Mouse (Mus musculus) forebrain, postnatal 0 days (tissue): ENCODE data around the gene 4931428L18Rik. TPM values are rescaled to one million over a fixed set of nuclear protein-coding genes. Genes with fewer than 3 reads are reported as not detected.

ENCODE experiments used
- ATAC-seq: fragments of 200-750 bp; cut with Nextera tagmentation; 2 replicates; pipeline ENCODE4 v1.8.0; 2017; ENCODE audit warnings: mild to moderate bottlenecking, moderate library complexity
- DNase-seq: peaks from one replicate; pipeline ENCODE4 v3.0.0-alpha.2; 2015
- H3K27ac ChIP-seq: fragments of 300-500 bp; sonication (generic); 2 replicates; pipeline ENCODE4 v1.5.1; 2014; ENCODE audit warnings: low read depth, mild to moderate bottlenecking, antibody characterized with exemption, low read length, moderate library complexity, mixed read lengths
- H3K27me3 ChIP-seq: fragments of 300-500 bp; sonication (generic); 2 replicates; pipeline ENCODE4 v1.6.1; 2014; ENCODE audit warnings: mild to moderate bottlenecking, low read length, mixed read lengths; ENCODE audit not compliant: insufficient read depth
- H3K36me3 ChIP-seq: fragments of 300-500 bp; sonication (generic); 2 replicates; pipeline ENCODE4 v1.6.1; 2014; ENCODE audit warnings: mild to moderate bottlenecking, moderate library complexity; ENCODE audit not compliant: insufficient read depth
- H3K4me1 ChIP-seq: fragments of 300-500 bp; sonication (generic); 2 replicates; pipeline ENCODE4 v1.6.1; 2014; ENCODE audit warnings: antibody characterized with exemption; ENCODE audit not compliant: insufficient read depth
- H3K4me2 ChIP-seq: fragments of 300-500 bp; sonication (generic); 2 replicates; pipeline ENCODE4 v1.6.1; 2014; ENCODE audit warnings: low read depth, mild to moderate bottlenecking, moderate library complexity
- H3K4me3 ChIP-seq: fragments of 300-500 bp; sonication (generic); 2 replicates; pipeline ENCODE4 v1.5.1; 2014; ENCODE audit warnings: low read depth, low read length, mixed read lengths
- H3K9ac ChIP-seq: fragments of 300-500 bp; sonication (generic); 2 replicates; pipeline ENCODE4 v1.6.1; 2014; ENCODE audit warnings: mild to moderate bottlenecking
- H3K9me3 ChIP-seq: fragments of 300-500 bp; sonication (generic); 2 replicates; pipeline ENCODE4 v1.6.1; 2016; ENCODE audit warnings: low read length
- CTCF ChIP-seq: sonication (generic); IDR thresholded peaks from 2 replicates; pipeline ENCODE4 v1.5.1; 2016; ENCODE audit warnings: antibody characterized with exemption, control low read depth, low read depth
- WGBS: fragments of 180-500 bp; shearing (Covaris S2); extraction: QIAGEN DNeasy Blood & Tissue Kit; methylation state at CpG from one replicate; pipeline ENCODE4 v1.1.7; 2014; 5-methylcytosine and 5-hydroxymethylcytosine counted together
- polyA plus RNA-seq: library from polyadenylated mRNA; unstranded; fragments of >200 nt; fragmentation: Nextera tagmentation; extraction: Ambion mirVana; gene quantifications from 2 replicates; pipeline ENCODE4 v1.2.1, GENCODE M21; 2015
- total RNA-seq: library from RNA; depleted of rRNA; stranded (reverse); fragments of >200 nt; gene quantifications from 2 replicates; pipeline ENCODE4 v1.2.3, GENCODE M21; 2014; rRNA removed

Gene 4931428L18Rik
- total RNA-seq (not detected in 2 replicates), polyA plus RNA-seq (not detected in 2 replicates)

DNA sequence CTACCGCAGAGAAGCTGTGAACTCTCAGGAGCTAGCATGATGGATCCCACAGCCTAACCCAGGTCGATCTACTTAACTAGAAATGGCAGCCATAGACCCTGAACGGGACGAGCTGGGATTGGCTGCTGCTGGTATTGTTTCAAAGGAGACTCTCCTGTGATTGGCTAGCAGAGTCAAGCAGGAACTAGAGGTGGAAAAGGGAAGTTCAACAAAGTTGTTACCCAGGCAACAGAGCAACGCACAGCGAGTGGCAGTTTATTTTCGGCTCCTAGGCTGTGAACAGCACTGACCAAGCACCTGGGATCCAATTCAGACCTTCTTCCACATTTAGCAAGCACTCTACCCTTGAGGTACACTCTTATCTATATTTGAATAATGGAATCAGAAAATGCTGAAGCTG, at the start of gene 4931428L18Rik, which contains the start of gene Pih1d3:
4931428L18Rik (minus strand) TSS at position 121 of the 400 bp plus-strand sequence.
Pih1d3 (plus strand) TSS at position 275 of the 400 bp plus-strand sequence.
- Histone ChIP-seq H3K9me3 (no peaks in the 10 kb centered on the region), H3K36me3 (no peaks in the 10 kb centered on the region), H3K4me1 (no peaks in the 10 kb centered on the region), H3K4me3 (no peak within 1 kb of the TSS), H3K9ac (no peak within 1 kb of the TSS), H3K27me3 (no peaks in the 10 kb centered on the region), H3K4me2 (no peak within 1 kb of the TSS), H3K27ac (no peak within 1 kb of the TSS)
- WGBS: 91% methylated on average over 7 of the region's 7 CpGs
- DNase-seq (no peak), ATAC-seq (no peak)
- no peak for TF ChIP-seq CTCF

DNA sequence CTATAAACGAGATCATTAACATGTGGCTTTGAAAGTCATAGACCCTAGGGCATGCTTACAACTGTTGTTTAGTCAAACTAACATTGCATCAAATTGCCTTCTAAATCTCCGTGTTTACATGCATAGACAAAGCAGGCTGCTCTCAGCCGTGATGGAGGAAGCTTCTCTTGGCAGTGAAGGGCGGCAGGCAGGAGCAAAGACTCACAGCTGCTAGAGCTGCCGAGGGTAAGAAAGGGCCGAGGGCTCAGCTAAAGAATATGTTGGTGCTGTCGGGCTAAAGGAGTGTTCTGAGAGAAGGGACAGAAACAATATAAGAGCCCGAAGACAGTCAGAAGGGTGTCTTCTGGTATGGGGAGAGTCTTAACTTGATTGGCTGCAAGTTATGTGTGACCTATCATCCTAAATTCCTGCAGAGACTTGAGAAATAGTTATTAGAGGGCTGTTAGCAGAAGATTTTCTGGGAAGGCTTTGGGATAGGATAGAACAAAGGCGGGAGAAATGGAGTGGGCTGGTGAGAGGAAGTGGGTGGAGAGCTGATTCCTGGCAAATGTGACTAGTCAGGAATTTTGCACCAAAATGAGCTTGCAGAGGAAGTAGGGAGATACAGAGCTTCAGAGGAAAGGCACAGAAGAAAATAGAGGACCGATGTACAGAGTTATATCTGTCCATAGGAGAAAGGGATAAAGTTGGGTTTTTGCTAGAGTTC, 37.9 kb upstream of the 4931428L18Rik start:
- Histone ChIP-seq H3K9me3 (no peaks in the 10 kb centered on the region), H3K36me3 (no peaks in the 10 kb centered on the region), H3K9ac (no peak overlapping the region), H3K4me1 (no peaks in the 10 kb centered on the region), H3K27ac (no peak overlapping the region), H3K4me2 (no peak overlapping the region), H3K27me3 (no peaks in the 10 kb centered on the region), H3K4me3 (no peak overlapping the region)
- ATAC-seq (no peak), DNase-seq (no peak)
- WGBS: 58% methylated on average over 10 of the region's 10 CpGs
- TF ChIP-seq CTCF: no peak

DNA sequence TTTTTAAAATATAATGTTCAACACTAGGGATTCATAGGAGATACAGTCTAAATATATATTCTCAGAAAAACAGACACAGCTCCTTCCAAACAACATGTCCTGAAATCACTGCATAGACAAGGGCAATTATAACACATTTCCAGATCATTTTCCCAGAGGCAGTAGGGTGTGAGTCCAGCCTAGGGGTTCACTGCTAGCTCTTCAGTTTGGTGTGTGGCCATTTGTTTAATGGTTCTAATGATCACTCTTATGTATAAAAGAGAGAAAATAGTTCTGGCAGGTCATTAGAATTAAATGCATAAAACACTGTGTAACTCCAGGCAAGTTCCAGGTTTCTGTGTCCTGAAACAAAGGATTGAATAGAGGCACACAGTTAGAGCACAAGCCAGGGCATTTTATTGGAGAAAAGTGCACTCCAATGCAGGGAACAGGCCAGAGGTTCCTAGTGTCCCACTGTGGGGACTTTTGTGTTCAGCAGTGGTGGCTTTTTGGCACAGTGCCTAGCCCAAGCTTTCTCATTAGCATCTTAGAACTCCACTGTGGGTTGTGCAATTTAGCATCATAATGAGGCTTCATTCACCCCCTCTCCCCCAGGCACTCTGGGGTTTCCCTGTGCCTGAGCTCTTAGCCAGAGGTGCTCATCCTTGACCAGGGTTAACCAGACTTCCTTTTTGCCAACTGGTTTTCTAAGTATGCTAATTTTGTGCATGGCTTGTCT, 11.0 kb upstream of the 4931428L18Rik start:
- no peaks in the 10 kb centered on the region for H3K36me3 ChIP-seq
- no peak overlapping the region for H3K9ac ChIP-seq
- no peaks in the 10 kb centered on the region for H3K9me3 ChIP-seq
- no peak overlapping the region for H3K4me3 ChIP-seq
- DNase-seq (peak; percentile 51), ATAC-seq (peak; percentile 81)
- no peaks in the 10 kb centered on the region for H3K27me3 ChIP-seq
- no peak for TF ChIP-seq CTCF
- peaks cover 3% of the 10 kb centered on the region; the same call in 1 of the 2 replicates for H3K4me1 ChIP-seq
- H3K27ac ChIP-seq: no peak overlapping the region
- H3K4me2 ChIP-seq: no peak overlapping the region

DNA sequence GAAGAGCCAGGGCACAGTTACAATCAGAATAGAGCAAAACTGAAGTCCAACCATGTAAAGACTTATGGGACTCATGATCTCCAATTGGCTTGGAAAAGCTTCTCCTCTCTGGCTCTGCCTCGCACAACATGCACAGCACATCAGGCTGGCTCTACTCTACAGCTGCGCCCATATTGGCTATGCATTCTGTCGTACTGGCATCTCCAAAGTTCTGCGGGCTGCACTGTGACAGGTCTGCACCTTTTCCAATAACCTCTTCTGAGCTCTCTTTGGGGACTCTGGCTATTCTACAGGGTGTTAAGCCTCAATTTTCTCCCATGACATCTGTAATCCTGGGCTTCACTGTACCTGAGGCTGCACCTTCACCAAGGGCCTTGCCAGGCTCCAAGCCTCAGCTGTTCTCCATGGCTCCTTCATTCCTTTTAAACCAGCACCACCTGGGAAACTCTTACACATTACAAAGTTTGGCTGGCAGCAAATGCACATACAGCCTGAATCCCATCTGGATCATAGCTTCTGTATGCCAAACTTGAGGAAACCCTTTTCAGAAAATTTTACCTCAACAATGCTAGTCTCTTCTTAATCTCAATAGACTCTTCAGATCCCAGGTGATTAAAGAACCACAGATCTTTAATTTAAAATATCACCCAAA, 1.8 kb downstream of the 4931428L18Rik start:
- H3K9me3 ChIP-seq: no peaks in the 10 kb centered on the region
- H3K4me1 ChIP-seq: no peaks in the 10 kb centered on the region
- TF ChIP-seq CTCF: no peak
- no peaks in the 10 kb centered on the region for H3K27me3 ChIP-seq
- H3K9ac ChIP-seq: no peak overlapping the region
- H3K36me3 ChIP-seq: no peaks in the 10 kb centered on the region
- H3K27ac ChIP-seq: no peak overlapping the region
- H3K4me2 ChIP-seq: no peak overlapping the region
- 83% methylated on average over 4 of the region's 4 CpGs for WGBS
- ATAC-seq: peak; percentile 20; the same call in 1 of the 2 replicates
- H3K4me3 ChIP-seq: no peak overlapping the region
- peak; percentile 44 for DNase-seq

DNA sequence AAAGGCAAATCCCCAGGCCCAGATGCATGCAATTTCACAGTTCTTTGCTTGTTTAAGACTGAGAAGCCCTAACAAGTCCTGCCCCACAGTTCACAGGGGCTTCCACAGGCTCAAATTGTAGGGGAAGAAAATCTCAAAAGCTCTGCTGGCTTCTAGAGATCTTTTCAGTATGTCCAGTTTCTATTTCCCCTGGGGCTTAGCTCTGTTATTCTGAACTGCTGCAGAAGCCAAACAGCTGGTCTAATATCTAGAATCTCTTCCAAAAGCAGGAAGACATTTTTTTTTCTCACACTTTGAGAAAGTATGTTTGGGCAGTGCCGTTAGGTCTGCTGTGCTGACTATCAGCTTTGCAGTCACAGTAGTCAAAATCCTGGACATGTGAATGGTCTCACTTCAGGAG, 7.7 kb downstream of the 4931428L18Rik start:
- H3K27ac ChIP-seq: no peak overlapping the region
- no peaks in the 10 kb centered on the region for H3K36me3 ChIP-seq
- H3K4me2 ChIP-seq: no peak overlapping the region
- no peaks in the 10 kb centered on the region for H3K27me3 ChIP-seq
- H3K9ac ChIP-seq: no peak overlapping the region
- no peaks in the 10 kb centered on the region for H3K4me1 ChIP-seq
- ATAC-seq: no peak
- no peak for DNase-seq
- no peak overlapping the region for H3K4me3 ChIP-seq
- WGBS: 92% methylated on average over 1 of the region's 1 CpGs
- H3K9me3 ChIP-seq: no peaks in the 10 kb centered on the region
- no peak for TF ChIP-seq CTCF

DNA sequence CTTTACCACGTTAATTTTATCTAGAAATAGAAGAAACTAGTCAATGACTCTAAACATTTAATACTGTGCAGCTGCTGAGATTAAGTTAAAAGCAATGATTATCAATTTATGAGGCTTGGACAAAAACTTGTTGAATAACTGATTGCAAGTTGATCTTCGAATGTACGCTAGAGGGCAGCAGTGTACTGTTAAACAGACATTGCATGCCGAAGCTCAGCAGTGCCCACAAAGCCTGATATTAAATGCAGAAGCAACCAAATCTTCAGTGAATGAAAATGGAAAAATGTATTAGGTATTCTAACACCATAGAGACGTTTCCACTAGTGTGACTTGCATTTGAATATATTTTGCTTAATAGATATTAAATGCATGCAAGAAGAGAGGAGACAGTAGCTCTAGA, 12.3 kb downstream of the 4931428L18Rik start:
- Histone ChIP-seq H3K4me1 (no peaks in the 10 kb centered on the region), H3K4me3 (no peak overlapping the region), H3K9ac (no peak overlapping the region), H3K36me3 (no peaks in the 10 kb centered on the region), H3K4me2 (no peak overlapping the region), H3K27me3 (no peaks in the 10 kb centered on the region), H3K9me3 (no peaks in the 10 kb centered on the region), H3K27ac (no peak overlapping the region)
- ATAC-seq: peak; percentile 75
- TF ChIP-seq CTCF: peak; percentile 89
- peak; percentile 91 for DNase-seq
- WGBS: 0% methylated on average over 5 of the region's 5 CpGs

DNA sequence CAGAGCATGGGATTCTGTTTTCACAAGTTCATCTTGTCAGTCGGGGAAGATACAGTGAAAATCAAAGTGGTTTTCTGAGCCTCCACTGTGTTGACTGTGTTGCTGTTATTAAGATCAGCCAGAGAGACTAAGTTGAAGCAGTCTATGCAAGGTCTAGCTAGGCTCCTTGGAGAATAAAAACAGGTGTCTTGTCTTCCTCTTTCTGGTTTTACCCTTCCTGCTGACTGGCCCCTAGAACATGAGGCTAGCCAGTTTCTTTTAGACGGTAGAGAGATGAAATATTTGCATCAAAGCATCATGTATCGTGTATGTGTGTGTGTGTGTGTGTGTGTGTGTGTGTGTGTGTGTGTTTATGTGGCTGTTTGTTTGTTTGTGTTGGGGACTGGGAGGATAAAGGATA, 16.7 kb downstream of the 4931428L18Rik start:
- ATAC-seq: no peak
- WGBS: 49% methylated on average over 3 of the region's 3 CpGs
- no peaks in the 10 kb centered on the region for H3K27me3 ChIP-seq

More for the DNA sequence above, 16.7 kb downstream of the 4931428L18Rik start:
- no peak for DNase-seq
- no peak for TF ChIP-seq CTCF
- Histone ChIP-seq H3K27ac (no peak overlapping the region), H3K4me2 (no peak overlapping the region), H3K36me3 (no peaks in the 10 kb centered on the region), H3K4me3 (no peak overlapping the region), H3K4me1 (no peaks in the 10 kb centered on the region), H3K9ac (no peak overlapping the region), H3K9me3 (no peaks in the 10 kb centered on the region)
